Mouse (Mus musculus) lung, embryonic 16.5 days (tissue): Measurements from ENCODE around the gene Poglut1. TPM values are rescaled to one million over a fixed set of nuclear protein-coding genes. Genes with fewer than 3 reads are reported as not detected.
"Not testable (repeated sequence)": the region's sequence is repeated elsewhere in the genome, so short reads cannot be mapped to it uniquely, and the experiment has no call there.

Source experiments
- ATAC-seq: fragments of 200-750 bp; cut with Nextera tagmentation; 2 replicates; pipeline ENCODE4 v1.8.0; 2017; ENCODE audit warnings: low read depth, mild to moderate bottlenecking, moderate library complexity
- H3K27ac ChIP-seq: fragments of 300-500 bp; sonication (generic); 2 replicates; pipeline ENCODE4 v1.5.1; 2014; ENCODE audit warnings: mild to moderate bottlenecking, control low read depth, low read length
- H3K27me3 ChIP-seq: fragments of 300-500 bp; sonication (generic); 2 replicates; pipeline ENCODE4 v1.6.1; 2014; ENCODE audit warnings: low read depth, low read length, mixed read lengths; ENCODE audit not compliant: control insufficient read depth, insufficient read depth
- H3K36me3 ChIP-seq: fragments of 300-500 bp; sonication (generic); 2 replicates; pipeline ENCODE4 v1.6.1; 2014; ENCODE audit warnings: low read length; ENCODE audit not compliant: control insufficient read depth, insufficient read depth
- H3K4me1 ChIP-seq: fragments of 300-500 bp; sonication (generic); replicated peaks from 2 replicates; pipeline ENCODE4 v1.6.1; 2014; ENCODE audit warnings: low read length, mixed read lengths; ENCODE audit not compliant: control insufficient read depth, insufficient read depth
- H3K4me2 ChIP-seq: fragments of 300-500 bp; sonication (generic); 2 replicates; pipeline ENCODE4 v1.6.1; 2014; ENCODE audit warnings: low read depth, low read length, control low read depth
- H3K4me3 ChIP-seq: fragments of 300-500 bp; sonication (generic); 2 replicates; pipeline ENCODE4 v1.5.1; 2014; ENCODE audit warnings: mild to moderate bottlenecking, low read length, control low read depth
- H3K9ac ChIP-seq: fragments of 300-500 bp; sonication (generic); 2 replicates; pipeline ENCODE4 v1.6.1; 2014; ENCODE audit warnings: low read length, control low read depth
- H3K9me3 ChIP-seq: fragments of 300-500 bp; sonication (generic); 2 replicates; pipeline ENCODE4 v1.6.1; 2016; ENCODE audit warnings: low read length; ENCODE audit not compliant: control insufficient read depth
- WGBS: fragments of 180-500 bp; shearing (Covaris S2); extraction: QIAGEN DNeasy Blood & Tissue Kit; methylation state at CpG from one replicate; pipeline ENCODE4 v1.1.7; 2014; 5-methylcytosine and 5-hydroxymethylcytosine counted together
- polyA plus RNA-seq: library from polyadenylated mRNA; unstranded; fragments of >200 nt; fragmentation: Nextera tagmentation; extraction: Ambion mirVana; gene quantifications from 2 replicates; pipeline ENCODE4 v1.2.1, GENCODE M21; 2015

Poglut1 gene
- polyA plus RNA-seq, 1 experiment from 2014 or later: 50.4 TPM

DNA sequence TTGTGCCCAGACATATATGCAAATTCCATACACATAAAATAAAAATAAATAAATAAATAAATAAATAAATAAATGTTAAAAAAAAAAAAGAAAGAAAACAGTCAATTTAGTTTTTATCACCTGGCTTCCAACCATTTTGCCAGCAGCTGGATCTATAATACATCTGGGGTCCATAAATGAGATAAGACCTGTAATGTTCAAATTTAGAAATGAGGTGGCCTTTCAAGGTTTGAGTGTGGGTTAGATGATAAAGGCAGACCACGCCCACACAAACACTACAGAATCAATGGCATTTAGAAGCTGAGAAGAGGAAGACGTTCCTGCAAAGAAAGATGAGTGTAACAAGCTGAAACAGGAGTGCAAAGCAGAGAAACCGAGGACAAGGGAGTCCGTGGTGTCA is 68.7 kb downstream of the Poglut1 start:
- H3K27ac ChIP-seq: no peak overlapping the region
- no peak overlapping the region for H3K4me2 ChIP-seq
- no peak for ATAC-seq
- peaks cover 13% of the 10 kb centered on the region for H3K4me1 ChIP-seq
- WGBS: 65% methylated on average over 4 of the region's 4 CpGs
- H3K36me3 ChIP-seq: no peaks in the 10 kb centered on the region
- H3K4me3 ChIP-seq: no peak overlapping the region
- H3K9me3 ChIP-seq: no peaks in the 10 kb centered on the region
- no peak overlapping the region for H3K9ac ChIP-seq
- peaks cover 8% of the 10 kb centered on the region; the same call in 1 of the 2 replicates for H3K27me3 ChIP-seq

DNA sequence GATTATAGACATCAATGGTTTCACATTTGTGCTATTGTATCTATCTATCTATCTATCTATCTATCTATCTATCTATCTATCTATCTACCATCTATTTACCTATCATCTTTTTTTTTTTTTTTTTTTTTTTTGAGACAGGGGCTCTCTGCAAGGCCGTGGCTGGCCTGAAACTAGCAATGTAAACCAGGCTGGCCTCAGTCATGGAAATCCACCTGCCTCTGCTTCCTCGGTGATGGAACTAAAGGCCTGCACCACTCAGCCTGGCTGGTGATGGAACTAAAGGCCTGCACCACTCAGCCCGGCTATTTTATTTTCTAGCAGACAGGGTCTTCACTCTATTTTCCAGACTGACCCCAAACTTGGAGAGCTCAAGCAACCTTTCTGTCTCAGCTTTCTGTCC is 71.8 kb downstream of the Poglut1 start:
- Histone ChIP-seq H3K27me3 (peaks cover 8% of the 10 kb centered on the region; the same call in 1 of the 2 replicates), H3K4me2 (no peak overlapping the region), H3K4me1 (peaks cover 8% of the 10 kb centered on the region), H3K36me3 (no peaks in the 10 kb centered on the region), H3K4me3 (no peak overlapping the region), H3K27ac (no peak overlapping the region), H3K9ac (no peak overlapping the region), H3K9me3 (no peaks in the 10 kb centered on the region)
- ATAC-seq: no peak
- 92% methylated on average over 3 of the region's 3 CpGs for whole genome bisulfite sequencing

DNA sequence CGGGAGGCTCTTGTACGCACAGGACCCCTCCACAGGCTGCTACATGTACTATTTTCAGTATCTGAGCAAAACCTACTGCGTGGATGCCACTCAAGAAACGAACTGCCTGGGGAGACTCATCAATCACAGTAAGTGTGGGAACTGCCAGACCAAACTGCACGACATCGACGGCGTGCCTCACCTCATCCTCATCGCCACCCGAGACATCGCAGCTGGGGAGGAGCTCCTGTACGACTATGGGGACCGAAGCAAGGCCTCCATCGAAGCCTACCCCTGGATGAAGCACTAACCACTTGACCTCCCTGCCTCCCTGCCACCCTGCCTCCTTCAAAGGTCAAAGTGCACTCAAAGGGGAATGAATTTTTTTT is 72.8 kb downstream of the Poglut1 start:
- H3K27ac ChIP-seq, H3K4me1 ChIP-seq, H3K9me3 ChIP-seq, ATAC-seq, H3K36me3 ChIP-seq, H3K27me3 ChIP-seq: not testable (repeated sequence)
- H3K9ac ChIP-seq: peak overlapping the region; percentile 62
- 23% methylated on average over 14 of the region's 14 CpGs for WGBS
- H3K4me2 ChIP-seq: peak overlapping the region; percentile 84
- peak overlapping the region; percentile 51 for H3K4me3 ChIP-seq

DNA sequence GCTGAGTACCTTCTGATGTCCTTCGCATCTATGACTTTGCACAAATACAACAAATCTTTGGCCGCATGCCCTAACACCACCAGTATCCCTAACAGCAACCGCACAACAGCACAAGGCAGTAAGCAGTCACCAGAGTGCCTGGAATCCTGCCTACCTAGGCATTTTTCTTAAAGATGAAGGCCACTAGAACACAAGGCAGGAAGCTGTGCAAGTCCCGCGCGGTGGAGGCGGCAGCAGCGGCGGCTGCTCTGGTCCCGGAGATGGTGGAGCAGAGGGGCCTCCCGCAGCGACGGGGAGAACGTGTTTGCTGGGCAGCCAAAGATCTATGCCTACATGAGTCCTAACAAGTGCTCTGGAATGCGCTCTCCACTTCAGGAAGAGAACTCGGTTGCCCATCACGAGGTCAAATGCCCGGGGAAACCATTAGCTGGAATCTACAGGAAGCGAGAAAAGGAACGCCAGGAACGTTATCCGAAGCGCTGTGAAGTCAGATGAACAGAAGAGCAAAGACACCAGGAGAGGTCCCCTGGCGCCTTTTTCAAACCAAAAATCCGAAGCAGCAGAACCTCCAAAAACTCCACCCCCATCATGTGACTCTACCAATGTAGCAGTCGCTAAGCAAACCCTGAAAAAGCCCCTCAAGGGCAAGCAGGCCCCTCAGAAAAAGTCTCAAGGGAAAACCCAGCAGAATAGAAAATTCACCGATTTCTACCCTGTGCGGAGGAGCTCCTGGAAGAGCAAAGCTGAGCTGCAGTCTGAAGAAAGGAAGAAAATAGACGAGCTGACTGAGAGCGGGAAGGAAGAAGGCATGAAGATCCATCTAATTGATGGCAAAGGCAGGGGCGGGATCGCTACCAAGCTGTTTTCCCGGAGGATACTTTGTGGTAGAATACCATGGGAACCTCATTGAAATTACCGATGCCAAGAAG is 73.5 kb downstream of the Poglut1 start:
- H3K9ac ChIP-seq: peak overlapping the region; percentile 67
- peak; percentile 82 for ATAC-seq

DNA sequence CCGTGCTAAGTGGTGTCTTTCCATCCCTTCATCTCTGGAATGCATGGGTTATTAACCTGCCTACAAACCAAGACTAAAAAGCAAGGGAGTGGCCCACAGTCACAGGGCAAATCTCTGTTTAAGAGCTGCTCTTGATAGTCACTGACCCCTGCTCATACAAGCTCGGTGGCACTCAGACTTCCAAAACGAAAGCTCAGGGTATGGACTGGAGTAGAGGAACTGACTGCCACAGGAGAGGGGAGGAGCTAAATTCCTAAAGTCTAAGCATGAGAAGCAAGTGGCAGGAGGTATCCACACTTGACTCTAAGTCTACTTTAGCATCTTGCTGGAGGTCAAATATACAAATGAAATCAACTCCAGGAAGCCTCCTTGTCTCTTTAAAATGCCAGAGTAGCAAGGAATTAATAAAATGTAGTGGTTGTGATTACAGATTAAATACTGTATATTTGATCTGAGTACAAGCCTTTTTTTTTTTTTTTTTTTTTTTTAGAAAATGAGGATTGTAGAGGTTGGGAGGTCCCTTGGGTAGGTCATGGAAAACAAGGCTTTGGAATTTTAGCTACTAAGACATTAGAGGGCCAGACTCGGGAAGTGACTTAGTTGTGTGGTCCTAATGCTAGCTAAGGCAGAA is 74.3 kb downstream of the Poglut1 start:
- H3K9ac ChIP-seq: no peak overlapping the region; the same call in 1 of the 2 replicates
- H3K36me3 ChIP-seq: no peaks in the 10 kb centered on the region
- peak overlapping the region; percentile 51 for H3K4me3 ChIP-seq
- peak; percentile 51; the same call in 1 of the 2 replicates for ATAC-seq
- H3K27me3 ChIP-seq: no peaks in the 10 kb centered on the region
- H3K4me2 ChIP-seq: peak overlapping the region; percentile 84
- peaks cover 4% of the 10 kb centered on the region for H3K4me1 ChIP-seq
- no peaks in the 10 kb centered on the region for H3K9me3 ChIP-seq
- 29% methylated on average over 4 of the region's 4 CpGs for WGBS
- H3K27ac ChIP-seq: 0 out of 2 replicates have a peak overlapping the region, but pooled peaks have one; percentile 1

More for the DNA sequence above, 73.5 kb downstream of the Poglut1 start:
- Histone ChIP-seq H3K27ac (peak overlapping the region; percentile 66; the same call in 1 of the 2 replicates), H3K4me3 (peak overlapping the region; percentile 51), H3K27me3 (no peaks in the 10 kb centered on the region; the same call in 1 of the 2 replicates), H3K36me3 (no peaks in the 10 kb centered on the region), H3K9me3 (no peaks in the 10 kb centered on the region), H3K4me1 (peaks cover 4% of the 10 kb centered on the region), H3K4me2 (peak overlapping the region; percentile 84)
- 6% methylated on average over 34 of the region's 34 CpGs for WGBS

Other genes starting within 250 kb of the Poglut1 start
- gene Maats1, start 208.1 kb downstream of the Poglut1 start, polyA plus RNA-seq: 1.9 and 2.6 TPM in 2 replicates
- 142 and 143 TPM in 2 replicates for gene Cox17, start 203.3 kb downstream of the Poglut1 start, polyA plus RNA-seq
- gene Gm21987, start 203.2 kb downstream of the Poglut1 start, polyA plus RNA-seq: 0.55 TPM in 1 of 2 replicates, not detected in the other
- gene Popdc2, start 188.0 kb downstream of the Poglut1 start, polyA plus RNA-seq: 8.9 and 9.1 TPM in 2 replicates
- 0.31 and 1.3 TPM in 2 replicates for gene Pla1a, start 117.1 kb downstream of the Poglut1 start, polyA plus RNA-seq
- 77.2 and 78.2 TPM in 2 replicates for gene Adprh, start 97.6 kb downstream of the Poglut1 start, polyA plus RNA-seq
- gene Cd80, start 94.7 kb downstream of the Poglut1 start, polyA plus RNA-seq: 0.21 and 0.25 TPM in 2 replicates
- gene Timmdc1, start 27.6 kb downstream of the Poglut1 start, polyA plus RNA-seq: 26.8 and 27.7 TPM in 2 replicates
- 123 and 130 TPM in 2 replicates for gene Tmem39a, start 8.4 kb upstream of the Poglut1 start, polyA plus RNA-seq
- gene Arhgap31, start 163.0 kb upstream of the Poglut1 start, polyA plus RNA-seq: 21.5 and 23.9 TPM in 2 replicates
- 34.7 and 38.1 TPM in 2 replicates for gene B4galt4, start 192.0 kb upstream of the Poglut1 start, polyA plus RNA-seq